Mouse (Mus musculus): ENCODE measurements around the gene Rnd2. TPM values are rescaled to one million over a fixed set of nuclear protein-coding genes. Genes with fewer than 3 reads are reported as not detected.
A peak's percentile ranks its signal among the peaks of the same experiment; 100 is the strongest.
"Not testable (repeated sequence)": the region's sequence is repeated elsewhere in the genome, so short reads cannot be mapped to it uniquely, and the experiment has no call there.

Gene Rnd2
- polyA plus RNA-seq, 1 experiment from 2014 or later, result 14.0 TPM

GRCm38 (mm10) chr11:101448899-101449298 is 15.9 kb upstream of the Rnd2 start:
- Histone ChIP-seq H3K9me3 (no peaks in the 10 kb centered on the region), H3K4me3 (peak overlapping the region; percentile 36; the same call in 1 of the 2 replicates), H3K36me3 (peaks cover 23% of the 10 kb centered on the region), H3K9ac (peak overlapping the region; percentile 59; the same call in 1 of the 2 replicates), H3K4me2 (peak overlapping the region; percentile 55), H3K4me1 (peaks cover 16% of the 10 kb centered on the region), H3K27ac (no peak overlapping the region), H3K27me3 (no peaks in the 10 kb centered on the region)
- WGBS, result 82% methylated on average over 4 of the region's 4 CpGs
- no peak for ATAC-seq (ENCODE audit: insufficient number of reproducible peaks, insufficient read depth, low FRiP score, low TSS enrichment, low read depth)

- Histone ChIP-seq H3K4me1 (peaks cover 13% of the 10 kb centered on the region), H3K36me3 (peaks cover 16% of the 10 kb centered on the region)
- not testable (repeated sequence) for H3K27me3 ChIP-seq; H3K4me3 ChIP-seq; ATAC-seq (ENCODE audit: insufficient number of reproducible peaks, insufficient read depth, low FRiP score, low TSS enrichment, low read depth); H3K9ac ChIP-seq; H3K9me3 ChIP-seq; H3K4me2 ChIP-seq; H3K27ac ChIP-seq
- WGBS, result 86% methylated on average over 4 of the region's 4 CpGs
Measured at GRCm38 (mm10) chr11:101449596-101449995, 15.2 kb upstream of the Rnd2 start.

GRCm38 (mm10) chr11:101450394-101450793 is 14.4 kb upstream of the Rnd2 start:
- no peak overlapping the region for H3K9ac ChIP-seq
- no peak for ATAC-seq (ENCODE audit: insufficient number of reproducible peaks, insufficient read depth, low FRiP score, low TSS enrichment, low read depth)
- H3K27me3 ChIP-seq, result no peaks in the 10 kb centered on the region
- H3K4me2 ChIP-seq, result no peak overlapping the region
- H3K9me3 ChIP-seq, result no peaks in the 10 kb centered on the region
- H3K36me3 ChIP-seq, result peaks cover 8% of the 10 kb centered on the region
- H3K4me3 ChIP-seq, result no peak overlapping the region
- H3K4me1 ChIP-seq, result peaks cover 15% of the 10 kb centered on the region
- H3K27ac ChIP-seq, result no peak overlapping the region
- 84% methylated on average over 3 of the region's 3 CpGs for WGBS

GRCm38 (mm10) chr11:101451536-101451935 is 13.3 kb upstream of the Rnd2 start:
- Histone ChIP-seq H3K9me3 (no peaks in the 10 kb centered on the region), H3K27me3 (no peaks in the 10 kb centered on the region), H3K27ac (no peak overlapping the region), H3K9ac (no peak overlapping the region), H3K4me1 (peaks cover 15% of the 10 kb centered on the region), H3K4me2 (no peak overlapping the region), H3K4me3 (no peak overlapping the region), H3K36me3 (peaks cover under 1% of the 10 kb centered on the region; the same call in 1 of the 2 replicates)
- no peak for ATAC-seq (ENCODE audit: insufficient number of reproducible peaks, insufficient read depth, low FRiP score, low TSS enrichment, low read depth)
- WGBS, result 93% methylated on average over 10 of the region's 10 CpGs

- no peak overlapping the region for H3K4me2 ChIP-seq
- H3K4me1 ChIP-seq, result peaks cover 15% of the 10 kb centered on the region
- H3K9ac ChIP-seq, result no peak overlapping the region
- no peak for ATAC-seq (ENCODE audit: insufficient number of reproducible peaks, insufficient read depth, low FRiP score, low TSS enrichment, low read depth)
- peaks cover 7% of the 10 kb centered on the region for H3K36me3 ChIP-seq
- no peak overlapping the region for H3K27ac ChIP-seq
- no peaks in the 10 kb centered on the region for H3K27me3 ChIP-seq
- no peak overlapping the region for H3K4me3 ChIP-seq
- WGBS, result 72% methylated on average over 10 of the region's 10 CpGs
- no peaks in the 10 kb centered on the region for H3K9me3 ChIP-seq
Measured at GRCm38 (mm10) chr11:101452093-101452774, 12.6 kb upstream of the Rnd2 start.

- 0 out of 2 replicates have a peak overlapping the region, but pooled peaks have one; percentile 5 for H3K27ac ChIP-seq
- ATAC-seq (ENCODE audit: insufficient number of reproducible peaks, insufficient read depth, low FRiP score, low TSS enrichment, low read depth), result no peak
- H3K4me2 ChIP-seq, result no peak overlapping the region
- no peaks in the 10 kb centered on the region for H3K27me3 ChIP-seq
- peaks cover 32% of the 10 kb centered on the region for H3K36me3 ChIP-seq
- peaks cover 9% of the 10 kb centered on the region for H3K4me1 ChIP-seq
- H3K9me3 ChIP-seq, result no peaks in the 10 kb centered on the region
- no peak overlapping the region for H3K9ac ChIP-seq
- no peak overlapping the region for H3K4me3 ChIP-seq
- WGBS, result 21% methylated on average over 6 of the region's 6 CpGs
Measured at GRCm38 (mm10) chr11:101454702-101455101, 10.1 kb upstream of the Rnd2 start.

GRCm38 (mm10) chr11:101455627-101456026 is 9.2 kb upstream of the Rnd2 start:
- Histone ChIP-seq H3K4me1 (peaks cover 9% of the 10 kb centered on the region), H3K4me3 (no peak overlapping the region), H3K27ac (no peak overlapping the region), H3K36me3 (peaks cover 41% of the 10 kb centered on the region), H3K9ac (no peak overlapping the region), H3K4me2 (no peak overlapping the region), H3K9me3 (no peaks in the 10 kb centered on the region), H3K27me3 (no peaks in the 10 kb centered on the region)
- no peak for ATAC-seq (ENCODE audit: insufficient number of reproducible peaks, insufficient read depth, low FRiP score, low TSS enrichment, low read depth)
- WGBS, result 89% methylated on average over 7 of the region's 7 CpGs

GRCm38 (mm10) chr11:101457631-101458030 is 7.2 kb upstream of the Rnd2 start:
- Histone ChIP-seq H3K36me3 (peaks cover 59% of the 10 kb centered on the region), H3K27me3 (no peaks in the 10 kb centered on the region)
- 88% methylated on average over 9 of the region's 9 CpGs for WGBS

GRCm38 (mm10) chr11:101458217-101458616 is 6.6 kb upstream of the Rnd2 start:
- no peak overlapping the region for H3K4me2 ChIP-seq
- no peak overlapping the region for H3K27ac ChIP-seq
- no peaks in the 10 kb centered on the region for H3K9me3 ChIP-seq
- H3K36me3 ChIP-seq, result peaks cover 59% of the 10 kb centered on the region
- H3K4me3 ChIP-seq, result no peak overlapping the region
- ATAC-seq (ENCODE audit: insufficient number of reproducible peaks, insufficient read depth, low FRiP score, low TSS enrichment, low read depth), result no peak
- H3K4me1 ChIP-seq, result peaks cover 20% of the 10 kb centered on the region
- H3K27me3 ChIP-seq, result no peaks in the 10 kb centered on the region
- no peak overlapping the region for H3K9ac ChIP-seq
- WGBS, result 84% methylated on average over 12 of the region's 12 CpGs

More at GRCm38 (mm10) chr11:101457631-101458030, 7.2 kb upstream of the Rnd2 start:
- no peak for ATAC-seq (ENCODE audit: insufficient number of reproducible peaks, insufficient read depth, low FRiP score, low TSS enrichment, low read depth)
- Histone ChIP-seq H3K9ac (no peak overlapping the region), H3K9me3 (no peaks in the 10 kb centered on the region), H3K27ac (no peak overlapping the region), H3K4me3 (no peak overlapping the region), H3K4me1 (peaks cover 14% of the 10 kb centered on the region), H3K4me2 (no peak overlapping the region)

- Histone ChIP-seq H3K36me3 (peaks cover 59% of the 10 kb centered on the region), H3K9ac (no peak overlapping the region)
- no peak for ATAC-seq (ENCODE audit: insufficient number of reproducible peaks, insufficient read depth, low FRiP score, low TSS enrichment, low read depth)
Measured at GRCm38 (mm10) chr11:101459716-101460115, 5.1 kb upstream of the Rnd2 start.

GRCm38 (mm10) chr11:101460321-101460720 is 4.5 kb upstream of the Rnd2 start:
- Histone ChIP-seq H3K27me3 (no peaks in the 10 kb centered on the region), H3K4me3 (no peak overlapping the region), H3K27ac (no peak overlapping the region), H3K4me2 (no peak overlapping the region), H3K36me3 (peaks cover 59% of the 10 kb centered on the region), H3K9ac (no peak overlapping the region), H3K9me3 (no peaks in the 10 kb centered on the region), H3K4me1 (peaks cover 28% of the 10 kb centered on the region)
- 86% methylated on average over 15 of the region's 15 CpGs for WGBS
- ATAC-seq (ENCODE audit: insufficient number of reproducible peaks, insufficient read depth, low FRiP score, low TSS enrichment, low read depth), result no peak

More at GRCm38 (mm10) chr11:101459716-101460115, 5.1 kb upstream of the Rnd2 start:
- peaks cover 27% of the 10 kb centered on the region for H3K4me1 ChIP-seq
- no peaks in the 10 kb centered on the region for H3K9me3 ChIP-seq
- WGBS, result 27% methylated on average over 6 of the region's 6 CpGs
- no peak overlapping the region for H3K27ac ChIP-seq
- H3K27me3 ChIP-seq, result no peaks in the 10 kb centered on the region
- H3K4me3 ChIP-seq, result no peak overlapping the region
- no peak overlapping the region for H3K4me2 ChIP-seq

- H3K27ac ChIP-seq, result no peak overlapping the region
- H3K4me1 ChIP-seq, result peaks cover 30% of the 10 kb centered on the region
- H3K27me3 ChIP-seq, result peaks cover 2% of the 10 kb centered on the region; the same call in 1 of the 2 replicates
- no peak overlapping the region for H3K4me2 ChIP-seq
- WGBS, result 84% methylated on average over 14 of the region's 14 CpGs
- H3K9me3 ChIP-seq, result no peaks in the 10 kb centered on the region
- no peak for ATAC-seq (ENCODE audit: insufficient number of reproducible peaks, insufficient read depth, low FRiP score, low TSS enrichment, low read depth)
- H3K36me3 ChIP-seq, result peaks cover 53% of the 10 kb centered on the region
- no peak overlapping the region for H3K4me3 ChIP-seq
- 0 out of 2 replicates have a peak overlapping the region, but pooled peaks have one; percentile 2 for H3K9ac ChIP-seq
Measured at GRCm38 (mm10) chr11:101462141-101462540, 2.7 kb upstream of the Rnd2 start.

All from embryonic facial prominence, embryonic 13.5 days (tissue).